Mouse (Mus musculus) bone marrow macrophage, adult 2 months (primary cell): ENCODE measurements at regions not wholly inside any gene's neighbourhood (a gene's known extent, or its start where the extent isn't known, plus 50 kb on each side); places are given as distances from the start of the nearest gene placed in this dataset.

ENCODE experiments used
- CTCF ChIP-seq: IDR thresholded peaks from 2 replicates; pipeline ENCODE4 v1.5.1; 2012; ENCODE audit warnings: low read depth, mild to moderate bottlenecking, low read length, moderate library complexity
- POLR2A ChIP-seq: IDR thresholded peaks from 2 replicates; pipeline ENCODE4 v1.6.1; 2012; ENCODE audit warnings: mild to moderate bottlenecking, low read depth, low read length, borderline replicate concordance

DNA sequence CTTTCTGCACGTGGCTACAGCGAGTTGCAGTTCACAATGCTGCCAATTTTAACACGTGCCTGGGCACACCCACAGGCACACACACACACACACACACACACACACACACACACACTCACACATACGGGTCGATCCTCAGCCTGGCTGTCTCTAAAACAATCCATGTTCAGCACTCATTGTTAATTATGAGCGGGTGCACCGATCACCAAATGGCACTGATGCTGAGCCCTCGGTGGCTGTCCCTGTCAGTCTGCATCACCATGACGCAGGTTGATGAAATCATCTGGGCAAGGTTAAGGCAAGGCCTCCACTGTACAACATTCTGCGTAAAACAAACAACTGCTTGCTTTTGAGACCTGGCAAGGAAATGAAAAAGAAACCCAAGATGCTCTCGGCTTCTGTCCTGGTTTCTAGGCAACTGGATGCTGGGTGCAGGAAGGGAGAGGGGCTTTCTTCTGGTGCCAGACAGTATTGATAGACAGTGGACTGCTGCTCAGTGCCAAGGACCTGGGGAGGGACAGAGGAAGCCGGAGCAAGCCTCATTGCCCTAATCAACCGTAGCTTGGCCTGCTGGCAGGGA, 187.3 kb downstream of the Wdr11 start:
- TF ChIP-seq CTCF (no peak), POLR2A (no peak)
